Mouse (Mus musculus): ENCODE data around the gene Kank2.

DNA sequence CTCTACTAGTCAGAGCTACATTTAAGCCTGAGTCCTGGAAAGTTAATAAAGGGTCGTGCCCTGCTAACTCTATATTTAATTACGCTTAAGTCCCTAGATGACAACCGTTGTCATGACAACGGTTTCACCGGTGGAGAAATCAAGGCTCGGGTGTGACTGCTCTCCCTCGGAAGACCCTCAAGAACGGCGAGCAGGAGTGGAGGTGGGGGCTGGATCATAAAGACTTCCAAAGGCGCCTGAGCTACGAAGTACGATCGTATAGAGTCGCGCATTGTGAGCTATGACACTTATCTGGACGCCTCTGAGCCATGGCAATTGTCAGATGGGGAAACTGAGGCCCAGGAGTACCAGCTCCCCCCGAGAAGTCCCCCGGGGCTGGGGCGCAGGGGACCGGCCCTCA lies 38.8 kb downstream of the Kank2 start:
- TF ChIP-seq CTCF (IDR thresholded peaks at IDR 0.05; ENCODE audit: low read depth), result no peak
- no peak for TF ChIP-seq EP300 (optimal IDR thresholded peaks at IDR 0.05)
